Mouse (Mus musculus) spleen, postnatal 10 days (tissue): Measurements from ENCODE around the gene Atxn1.

Experiments
- DNase-seq, 2 experiments: peaks; one replicate each; pipeline ENCODE4 v3.0.0; 2021 to 2022; ENCODE audit warnings: low spot score in 2 of 2

The Atxn1 gene

DNA sequence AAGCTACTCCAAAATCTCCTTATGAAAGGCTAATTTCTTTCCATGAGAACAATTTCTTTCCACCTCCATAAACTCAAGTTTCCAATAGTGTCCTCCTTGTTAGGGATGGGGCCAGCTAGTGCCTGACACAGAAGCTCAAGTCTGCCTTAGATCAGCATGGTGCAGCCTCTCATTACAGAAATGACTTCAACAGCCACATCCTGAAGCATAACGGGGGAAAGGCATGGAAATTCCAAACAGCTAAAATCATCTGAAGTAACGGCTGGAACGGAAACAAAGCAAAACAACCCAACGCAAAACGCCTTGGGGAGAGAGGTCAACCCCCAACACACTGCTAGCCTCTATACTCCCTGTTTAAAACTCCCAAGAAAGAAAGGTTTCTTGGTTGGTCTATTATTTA lies 284.2 kb downstream of the Atxn1 start:
- DNase-seq: no peak

DNA sequence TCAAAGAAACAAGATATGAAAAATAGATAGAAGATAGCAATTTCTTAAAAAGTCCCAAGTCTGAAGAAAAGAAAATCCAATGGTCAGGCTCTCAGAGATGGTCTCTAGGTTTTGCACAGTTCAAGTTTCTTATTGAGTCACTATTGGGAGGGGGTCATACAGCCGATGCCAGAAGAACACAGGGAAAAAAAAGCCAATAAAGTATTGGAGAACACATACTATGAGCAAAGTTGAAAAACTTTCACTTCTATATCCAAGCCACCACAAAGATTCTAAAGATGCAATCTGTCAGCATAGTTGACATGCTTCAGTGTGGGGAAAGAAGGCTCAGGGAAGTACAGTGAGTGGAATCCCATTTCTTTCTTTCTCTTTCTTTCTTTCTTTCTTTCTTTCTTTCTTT lies 285.7 kb downstream of the Atxn1 start:
- no peak for DNase-seq

DNA sequence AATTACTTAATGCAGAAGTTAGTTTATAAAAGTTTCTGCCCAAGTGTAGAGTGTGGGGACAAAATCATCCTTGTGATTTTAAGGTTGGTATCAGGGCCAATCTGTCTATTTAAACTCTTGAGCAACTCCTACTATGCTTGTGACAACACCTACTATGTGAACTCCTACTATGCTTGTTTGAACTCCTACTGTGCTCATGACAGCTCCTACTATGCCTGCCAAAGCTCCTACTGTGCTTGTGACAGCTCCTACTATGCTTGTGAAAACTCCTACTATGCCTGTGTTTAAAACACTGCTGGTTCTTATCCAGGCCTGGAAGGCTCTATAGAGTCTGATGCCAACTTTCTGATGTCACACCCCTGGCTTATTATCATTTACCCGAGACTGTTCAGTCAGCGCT lies 292.2 kb downstream of the Atxn1 start:
- no peak for DNase-seq

DNA sequence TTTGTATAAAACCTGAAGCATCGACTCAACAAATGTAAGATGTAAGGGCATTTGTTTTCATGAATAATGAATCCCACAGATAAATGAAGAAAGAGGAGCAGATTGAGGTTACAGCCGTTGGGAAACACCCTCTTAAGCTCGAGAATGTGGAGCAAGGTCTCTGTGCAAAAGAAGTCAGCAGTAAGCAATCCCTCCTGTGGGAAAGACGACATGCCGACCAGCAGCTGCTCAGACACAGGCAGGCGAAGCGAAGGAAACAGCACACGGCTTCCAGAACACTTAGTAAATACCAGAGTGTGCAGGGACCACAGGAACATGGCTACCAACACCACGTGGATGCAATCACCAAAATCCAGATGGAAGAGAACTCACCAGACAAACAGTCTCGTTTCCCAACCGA lies 294.8 kb downstream of the Atxn1 start:
- DNase-seq: no peak

DNA sequence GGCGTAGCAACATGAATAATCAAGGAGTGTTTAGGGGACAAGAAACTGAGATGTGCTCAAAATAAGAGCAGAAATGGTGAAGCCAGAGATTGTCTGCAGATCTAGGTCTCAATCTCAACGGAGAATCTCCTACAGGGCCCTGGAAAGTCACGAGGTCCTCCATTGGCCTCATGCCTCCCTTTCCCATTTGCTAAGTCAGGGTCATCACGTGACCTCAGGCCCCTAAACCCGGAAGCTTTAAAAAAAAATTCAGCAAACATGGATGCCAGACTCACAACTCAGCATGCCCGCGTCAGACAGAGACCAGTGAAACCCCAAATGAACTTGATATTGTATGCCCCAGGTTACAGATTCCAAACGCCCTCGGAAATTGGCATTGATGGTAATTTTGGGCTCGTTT lies 302.0 kb downstream of the Atxn1 start:
- no peak for DNase-seq

DNA sequence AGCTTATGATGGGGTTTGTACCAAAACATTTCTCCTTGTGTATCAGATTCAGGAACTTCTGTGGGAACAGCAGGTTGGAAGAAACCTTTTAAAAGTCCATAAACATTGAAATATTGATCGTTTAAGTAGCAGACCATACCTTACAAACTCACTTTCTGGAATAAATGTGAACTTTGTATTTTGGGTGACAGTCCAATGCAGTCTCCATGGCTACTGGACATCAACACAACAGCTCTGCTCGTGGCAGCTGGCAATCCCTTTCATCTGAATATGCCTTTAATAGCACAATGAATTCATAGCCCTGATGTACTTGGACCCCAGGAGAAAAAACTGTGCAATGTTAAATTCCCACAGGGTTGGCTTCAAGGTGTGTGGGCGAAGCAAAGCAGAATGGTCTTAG lies 302.6 kb downstream of the Atxn1 start:
- DNase-seq: no peak

DNA sequence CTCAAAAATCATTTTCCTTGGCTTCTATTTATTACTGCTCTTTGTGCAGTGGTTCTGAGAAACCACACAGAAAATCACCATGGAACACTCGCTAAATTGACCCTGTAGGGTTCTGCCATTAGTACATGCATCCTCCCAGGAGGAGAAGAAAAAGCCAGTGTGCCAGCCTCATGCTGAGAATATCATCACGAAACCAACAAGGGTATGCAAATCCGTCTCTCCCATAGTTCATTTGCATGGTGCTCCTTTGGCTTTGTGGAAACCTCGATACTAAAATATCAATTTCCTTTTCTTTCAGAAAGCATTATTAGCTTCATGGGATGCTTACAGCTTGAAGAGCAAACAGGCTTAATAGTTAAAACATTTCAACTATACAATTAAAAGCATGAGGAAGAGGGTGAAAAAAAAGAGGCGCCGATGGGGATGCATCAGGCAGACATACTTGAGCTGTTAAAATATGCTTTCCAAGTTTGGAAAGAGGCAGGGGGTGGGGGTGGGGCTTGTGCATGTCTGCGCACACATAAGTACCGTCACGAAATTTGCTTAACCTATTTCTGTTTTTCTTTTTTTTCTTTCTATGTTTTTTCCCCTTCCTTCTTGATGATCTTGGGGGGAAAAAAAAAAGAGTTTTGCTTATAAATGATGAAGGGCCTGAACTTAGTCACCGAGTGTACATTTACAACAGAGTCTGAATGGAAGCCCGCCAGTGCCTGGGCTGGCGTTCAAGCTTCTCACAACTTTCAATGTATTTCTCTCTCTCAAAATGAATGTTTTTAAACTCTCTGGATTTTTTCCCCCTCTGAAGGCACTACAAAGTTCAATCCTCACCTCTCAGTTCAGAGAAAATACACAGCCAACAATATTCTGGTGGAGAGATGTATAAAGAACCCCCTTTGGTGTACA lies 303.3 kb downstream of the Atxn1 start:
- DNase-seq: no peak

DNA sequence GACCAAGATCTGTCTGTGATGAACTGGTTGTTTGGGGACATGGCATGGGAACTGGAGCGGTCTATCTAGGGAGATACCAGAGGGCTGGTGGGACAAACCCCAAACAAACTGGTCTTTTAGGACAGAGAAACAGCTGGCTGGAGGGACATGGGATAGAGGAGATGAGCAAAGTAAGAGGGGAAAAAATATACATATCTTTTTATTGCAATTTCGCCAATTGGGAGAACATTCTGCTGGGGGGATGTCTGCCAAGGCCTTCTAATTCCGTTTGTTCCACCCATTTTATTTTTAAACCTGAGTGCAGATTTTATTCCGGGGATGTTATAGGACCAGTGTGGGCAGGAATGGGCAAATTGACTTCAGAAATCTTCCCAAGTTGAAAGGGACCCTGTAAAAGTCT lies 305.0 kb downstream of the Atxn1 start:
- DNase-seq: no peak

DNA sequence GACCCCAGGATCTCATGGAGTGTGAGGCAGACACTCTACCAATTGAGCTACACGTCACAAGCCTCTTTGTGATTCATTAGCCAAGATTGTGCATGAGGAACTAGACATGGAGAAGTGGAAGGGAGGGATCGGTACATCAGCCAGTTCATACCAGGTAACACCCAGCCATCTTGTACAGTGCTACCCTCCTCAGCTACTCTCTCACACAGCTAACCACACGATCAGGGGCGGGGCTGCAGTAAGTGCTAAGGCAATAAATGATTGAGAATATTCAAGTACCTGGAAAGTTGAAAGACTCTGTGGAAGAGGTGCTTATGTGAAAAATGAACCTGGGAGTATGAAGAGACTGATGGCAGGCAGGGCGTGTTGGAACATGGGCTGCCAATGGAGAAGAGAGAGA lies 306.5 kb downstream of the Atxn1 start:
- no peak for DNase-seq

DNA sequence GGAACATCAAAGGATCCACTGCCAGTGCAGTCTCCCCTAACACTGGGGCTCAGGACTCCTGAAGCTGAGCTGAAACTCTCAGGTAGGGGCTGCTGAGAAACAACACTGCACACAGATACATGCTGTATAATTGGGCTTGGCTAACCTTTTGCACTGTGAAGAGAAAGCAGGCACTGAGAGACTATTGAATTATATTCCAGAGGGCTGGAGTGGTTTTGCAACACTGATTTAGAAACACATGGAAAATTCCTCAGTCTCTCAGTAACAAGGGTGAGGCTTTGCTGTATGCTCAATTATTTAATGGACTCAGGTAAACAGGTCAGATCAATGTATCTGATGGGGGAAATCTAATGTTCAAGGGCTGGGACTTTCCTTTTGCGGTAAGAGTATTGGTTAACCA lies 307.6 kb downstream of the Atxn1 start:
- no peak for DNase-seq

DNA sequence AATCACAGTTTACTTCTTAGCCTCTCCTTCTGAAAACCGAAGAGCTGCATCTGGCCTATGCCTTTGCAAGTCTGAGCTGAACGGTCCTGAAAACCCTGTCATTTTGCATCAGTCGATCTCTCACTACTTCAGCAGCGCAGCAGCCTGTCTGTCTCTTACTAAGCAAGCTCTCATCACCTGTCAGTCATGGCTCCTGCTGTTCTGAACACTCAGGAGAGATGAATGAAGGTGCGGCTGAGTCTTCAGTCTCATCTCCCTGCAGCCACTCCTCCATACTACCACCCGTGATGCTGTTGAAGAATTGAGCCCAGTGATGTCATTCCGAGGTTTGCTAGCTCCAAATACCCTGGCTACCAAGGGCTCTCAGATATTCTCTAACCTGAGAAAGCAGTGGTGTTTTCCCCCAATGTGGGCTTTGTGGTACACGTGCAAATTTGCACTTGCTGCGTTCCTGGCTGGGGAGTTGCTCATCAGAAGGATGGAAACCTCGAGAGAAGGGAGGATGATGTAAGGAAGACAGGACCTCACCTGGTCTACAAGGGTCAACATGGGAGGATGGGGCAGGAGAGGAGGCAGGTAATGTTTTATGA lies 313.1 kb downstream of the Atxn1 start:
- DNase-seq: no peak

DNA sequence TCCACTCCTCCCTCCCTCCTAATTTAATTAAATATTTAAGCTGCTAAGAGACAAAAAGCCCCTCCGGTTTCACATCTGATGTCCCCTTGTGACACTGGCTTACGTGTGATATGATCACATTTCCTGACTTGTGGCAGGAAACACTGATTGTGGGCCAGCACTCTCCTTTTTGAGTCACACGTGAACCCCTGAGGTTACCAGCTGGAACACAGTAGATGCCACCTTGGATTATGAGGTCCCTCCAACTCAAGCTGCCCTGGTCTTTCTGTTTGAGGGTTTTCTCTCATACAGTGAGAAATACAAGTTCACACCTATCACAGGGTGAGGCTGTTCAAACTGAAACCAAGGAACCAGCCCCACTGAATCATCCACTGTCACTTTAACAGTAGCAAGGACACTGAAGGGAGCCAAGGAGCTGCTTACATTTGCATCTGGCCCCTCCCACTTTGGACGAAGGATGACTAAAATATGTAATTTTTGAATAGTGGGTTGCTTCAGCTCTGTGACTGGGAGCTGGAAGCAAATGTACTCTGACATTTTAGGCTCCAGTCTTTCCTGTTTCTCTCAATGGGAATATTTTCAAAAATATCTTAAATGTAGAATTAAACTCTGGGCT lies 315.5 kb downstream of the Atxn1 start:
- no peak for DNase-seq

DNA sequence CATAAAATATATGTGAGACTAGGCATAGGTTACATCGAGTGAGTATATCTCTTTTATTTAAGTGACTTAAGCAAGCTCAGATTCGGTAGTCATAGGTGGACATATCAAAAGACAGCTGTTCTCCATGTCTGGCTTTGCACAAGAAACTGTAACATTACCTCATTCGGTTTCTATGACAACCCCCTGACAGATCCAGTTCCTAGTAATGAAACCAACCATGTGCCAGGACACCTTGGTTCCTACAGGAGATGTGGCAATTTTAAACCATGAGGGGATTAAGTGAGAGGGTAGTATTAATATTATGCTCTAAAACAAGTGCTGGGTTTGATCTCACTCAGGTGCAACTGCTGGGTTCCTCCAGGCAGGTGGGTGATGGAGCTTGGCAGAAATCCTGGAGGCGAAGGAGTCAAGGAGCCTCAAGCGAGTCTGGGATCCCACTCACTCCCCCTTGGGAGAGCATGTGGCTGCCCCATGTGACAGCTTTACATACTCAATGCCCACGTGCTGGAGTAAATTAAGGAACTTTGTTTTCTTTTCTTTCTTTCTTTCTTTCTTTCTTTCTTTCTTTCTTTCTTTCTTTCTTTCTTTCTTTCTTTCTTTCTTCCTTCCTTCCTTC lies 320.9 kb downstream of the Atxn1 start:
- DNase-seq: no peak

DNA sequence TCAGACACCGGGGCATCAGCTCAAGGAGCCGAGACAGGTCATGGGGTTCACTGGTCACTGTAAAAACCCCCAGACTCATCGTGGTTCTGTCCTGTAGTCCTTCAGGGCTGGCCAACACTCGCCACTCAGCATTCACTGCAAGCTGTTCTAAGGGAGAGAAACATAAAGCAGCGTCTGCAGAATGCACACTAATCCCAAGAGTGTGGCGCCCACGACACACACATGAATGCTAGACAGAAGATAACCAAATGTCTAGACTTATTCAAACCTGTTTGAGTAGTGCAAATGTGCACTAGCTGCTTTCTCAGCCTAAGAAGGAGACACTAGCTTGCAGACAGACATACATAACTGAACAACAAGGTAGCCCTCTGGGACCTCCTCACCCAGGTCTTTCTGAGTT lies 321.9 kb downstream of the Atxn1 start:
- no peak for DNase-seq

DNA sequence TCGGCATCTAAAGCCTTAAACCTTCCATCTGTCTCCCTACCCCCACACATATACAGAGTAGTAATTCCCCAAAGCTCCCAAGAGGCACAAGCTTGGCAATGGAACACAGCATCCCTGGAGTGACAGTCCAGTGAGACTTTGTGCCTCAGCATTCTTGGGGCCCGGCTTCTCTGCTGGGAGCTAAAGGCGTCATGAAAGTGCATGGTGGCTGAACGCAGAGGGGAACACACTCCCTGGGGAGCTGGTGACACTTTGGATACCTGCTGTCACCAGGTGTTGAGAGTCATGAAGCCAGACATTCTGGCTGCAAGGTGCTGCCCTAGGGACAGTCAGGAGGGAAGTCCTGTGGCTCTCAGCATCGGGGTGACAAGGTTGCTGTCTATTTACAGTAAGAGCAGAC lies 324.4 kb downstream of the Atxn1 start:
- DNase-seq: no peak

DNA sequence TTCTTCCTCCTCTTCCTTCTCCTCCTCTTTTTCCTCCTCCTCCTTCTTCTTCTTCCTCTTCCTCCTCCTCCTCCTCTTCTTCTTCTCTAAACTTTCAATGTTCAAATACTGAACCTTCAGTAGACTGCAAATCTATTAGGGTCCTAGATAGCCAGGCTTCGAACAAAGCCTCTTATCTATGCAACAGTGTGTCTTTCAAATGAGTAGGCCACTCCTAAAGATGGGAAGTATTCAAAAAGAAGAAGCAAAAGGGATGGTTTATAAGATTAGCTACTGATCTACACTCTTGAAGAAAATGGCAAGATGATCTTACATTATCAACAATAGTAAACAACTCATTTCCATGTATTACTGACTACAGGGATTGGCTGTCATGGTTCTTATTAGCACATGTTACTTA lies 326.5 kb downstream of the Atxn1 start:
- no peak for DNase-seq

DNA sequence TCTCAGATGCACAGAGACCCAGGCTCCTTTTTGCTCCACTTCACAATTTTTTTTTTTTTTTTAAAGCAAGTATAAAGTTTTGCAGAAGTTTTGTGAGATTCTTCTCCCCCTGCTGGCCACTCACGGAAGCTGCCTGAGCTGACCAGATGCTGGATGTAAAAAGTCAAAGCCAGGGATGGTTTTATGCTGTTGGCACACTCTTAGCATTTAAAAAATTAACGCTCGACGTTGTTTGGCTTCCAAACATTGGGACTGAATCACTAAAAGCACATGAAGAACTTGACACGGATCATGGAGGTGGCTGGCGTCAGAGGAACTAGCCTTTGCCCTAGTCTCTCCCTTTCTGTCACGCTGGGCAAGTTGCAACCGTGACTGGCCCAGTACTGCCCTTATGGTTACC lies 327.5 kb downstream of the Atxn1 start:
- peak in 1 of 2 experiments; percentile 52 for DNase-seq

DNA sequence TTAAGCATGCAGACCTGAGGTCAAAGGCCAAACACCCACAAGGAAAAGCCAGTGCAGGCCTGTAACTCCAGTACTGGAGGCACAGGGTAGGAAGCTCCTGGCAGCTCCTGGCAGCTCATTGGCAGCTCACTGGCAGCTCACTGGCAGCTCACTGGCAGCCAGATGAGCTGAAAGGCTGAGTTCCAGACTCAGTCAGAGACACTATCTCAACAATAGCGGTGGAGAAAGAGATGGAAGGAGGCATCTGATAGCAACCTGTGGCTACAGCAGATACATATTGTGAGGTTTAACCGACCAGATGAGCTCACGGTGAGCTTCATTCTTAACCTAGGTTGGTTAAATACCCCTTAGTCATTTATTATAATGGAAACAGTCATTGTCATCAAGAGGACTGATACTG lies 328.4 kb downstream of the Atxn1 start:
- no peak for DNase-seq

DNA sequence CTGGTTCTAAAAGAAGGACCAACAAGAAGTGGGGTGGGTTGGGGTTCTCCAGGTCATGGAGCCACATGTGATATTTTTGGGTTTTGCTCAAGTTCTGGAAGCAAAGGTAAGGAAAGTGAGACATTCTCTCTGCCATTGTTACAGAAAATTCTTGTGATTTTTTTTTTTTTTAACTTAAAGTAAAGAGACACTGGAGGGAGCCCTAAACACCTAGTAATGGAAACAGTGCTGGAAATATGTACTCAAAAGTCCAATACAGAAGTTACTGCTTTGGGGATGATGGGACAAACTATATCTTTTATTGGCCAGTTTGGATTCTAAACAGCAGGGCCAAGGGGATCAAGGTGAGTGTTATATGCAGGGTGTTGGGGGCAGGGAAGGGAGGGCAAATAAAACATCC lies 330.9 kb downstream of the Atxn1 start:
- no peak for DNase-seq

DNA sequence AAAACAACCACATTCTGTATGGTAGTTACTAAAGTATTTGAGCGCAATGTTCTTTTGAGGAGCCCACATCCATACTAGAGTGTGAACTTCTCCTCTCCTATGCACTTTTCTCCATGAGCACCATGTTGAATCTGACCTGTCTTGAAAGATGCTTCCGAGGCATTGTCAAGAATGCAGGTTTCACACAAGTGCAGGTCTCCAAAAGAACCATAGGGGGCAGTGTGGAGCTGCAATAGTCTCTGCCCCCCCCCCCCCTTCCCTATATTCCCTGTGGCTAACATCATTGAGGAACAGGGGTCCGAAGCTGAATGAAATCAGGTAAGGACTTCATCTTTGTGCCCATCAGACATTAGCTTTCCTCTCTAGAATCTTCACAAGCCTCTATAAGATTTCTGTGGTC lies 332.7 kb downstream of the Atxn1 start:
- no peak for DNase-seq

DNA sequence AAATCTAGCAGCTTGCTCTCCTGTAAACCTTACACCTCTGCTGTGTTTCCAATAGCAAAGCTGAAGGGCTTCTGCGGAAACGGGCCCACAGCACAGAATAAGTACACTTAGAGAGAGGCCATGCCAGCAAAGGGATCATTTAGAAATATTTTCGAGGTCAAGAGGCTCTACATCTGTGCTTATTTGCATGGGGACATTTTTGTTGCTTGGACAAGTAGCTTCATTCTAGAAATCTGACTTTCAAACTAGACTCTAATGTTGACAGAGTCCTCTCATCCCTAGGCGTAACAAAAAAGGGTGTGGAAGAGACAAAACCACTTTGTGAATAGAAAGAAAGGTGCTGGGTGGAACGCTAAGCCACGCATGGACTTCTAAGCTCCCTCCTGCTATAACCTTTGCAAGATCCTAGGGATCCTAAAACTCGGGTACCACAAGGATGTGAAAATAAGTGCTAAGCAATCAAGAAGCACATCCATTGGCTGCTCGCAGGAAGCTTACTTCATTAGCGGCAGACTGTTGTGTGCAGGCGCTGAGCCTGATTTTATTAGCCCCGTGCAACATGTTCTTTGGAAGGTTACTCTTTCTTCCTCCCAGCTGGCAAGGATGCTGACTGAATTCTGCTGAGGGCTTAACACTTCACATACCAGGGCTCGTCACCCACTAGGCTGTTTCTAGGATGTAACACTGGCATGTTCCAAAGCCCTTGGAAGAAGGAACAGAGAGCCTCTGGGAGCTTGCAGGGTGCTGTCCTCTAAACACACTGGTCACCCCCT lies 334.1 kb downstream of the Atxn1 start:
- no peak for DNase-seq

DNA sequence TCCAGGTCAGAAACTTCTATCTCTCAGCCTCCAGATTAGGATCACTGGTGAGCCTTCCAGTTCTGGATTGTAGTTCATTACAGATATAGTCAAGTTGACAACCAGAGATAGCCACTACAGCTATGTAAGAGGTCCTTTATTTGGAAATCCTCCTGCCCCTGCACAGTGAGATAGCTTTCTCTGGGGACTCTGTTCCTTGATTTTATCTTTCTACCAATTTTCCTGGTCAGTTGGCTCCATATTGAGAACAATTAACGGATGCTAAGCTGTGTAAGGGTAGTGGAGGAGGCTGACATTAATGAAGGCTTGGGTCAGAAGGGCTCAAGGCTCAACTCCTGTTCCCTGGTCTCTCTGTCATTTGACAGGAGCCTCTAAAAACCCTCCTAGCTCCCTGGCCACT lies 335.1 kb downstream of the Atxn1 start:
- no peak for DNase-seq
